9 mouse cellular contexts compared by ENCODE assay signal in genomic region chr13:48994903-48995302, GRCm38 (mm10). TPM values are rescaled to one million over a fixed set of nuclear protein-coding genes. Genes with fewer than 3 reads are reported as not detected.
DNase-seq lines count a peak whose midpoint lies in the region; ATAC-seq and TF ChIP-seq lines count a peak whose summit lies in the region.
"Had no signal": no experiment of that assay in that cellular context is flagged by ENCODE, and none has a peak within 500 bp of the region (broad histone marks: within the 10 kb centered on the region; RNA-seq: fewer than 3 reads in every experiment).

No protein-coding gene starts in this region.

- no peaks in the 10 kb centered on the region for H3K9me3 ChIP-seq in lung, embryonic 14.5 days (ENCODE audit: low read depth, low read length)
- no peaks in the 10 kb centered on the region for H3K9me3 ChIP-seq in liver, embryonic 12.5 days (replicated peaks)

- TF ChIP-seq CTCF in lung, embryonic 14.5 days (IDR thresholded peaks at IDR 0.05; ENCODE audit: low read depth) = no peak
- TF ChIP-seq CTCF in layer of hippocampus, adult 2 months (conservative IDR thresholded peaks at IDR 0.05) = no peak

- no peak overlapping the region for H3K4me3 ChIP-seq in lung, embryonic 14.5 days (ENCODE audit: low read depth, low read length)
- H3K4me3 ChIP-seq in liver, embryonic 12.5 days = no peak overlapping the region
- H3K4me3 ChIP-seq in layer of hippocampus, adult 2 months = no peak overlapping the region

- no peaks in the 10 kb centered on the region for H3K4me1 ChIP-seq in lung, embryonic 14.5 days (ENCODE audit: insufficient read depth)
- H3K4me1 ChIP-seq in liver, embryonic 12.5 days = no peaks in the 10 kb centered on the region

- 27% methylated on average over 3 of the region's 3 CpGs for WGBS in lung, embryonic 14.5 days
- 27% methylated on average over 3 of the region's 3 CpGs for WGBS in liver, embryonic 12.5 days (ENCODE audit: insufficient replicate concordance)

- no peaks in the 10 kb centered on the region for H3K27me3 ChIP-seq in lung, embryonic 14.5 days (ENCODE audit: insufficient read depth, low read length)
- H3K27me3 ChIP-seq in liver, embryonic 12.5 days (replicated peaks) = peaks cover 3% of the 10 kb centered on the region; the same call in 1 of the 2 replicates

- no peaks in the 10 kb centered on the region for H3K36me3 ChIP-seq in lung, embryonic 14.5 days (ENCODE audit: insufficient read depth)
- H3K36me3 ChIP-seq in liver, embryonic 12.5 days = no peaks in the 10 kb centered on the region

- peak; percentile 58; the same call in 1 of the 2 replicates for ATAC-seq in lung, embryonic 14.5 days (ENCODE audit: insufficient read depth)
- ATAC-seq in inflammation-experienced regulatory T-cells, adult 6 months = peak; percentile 99
- ATAC-seq in liver, embryonic 12.5 days = no peak

- no peak overlapping the region for H3K4me2 ChIP-seq in lung, embryonic 14.5 days
- no peak overlapping the region for H3K4me2 ChIP-seq in liver, embryonic 12.5 days

- no peak overlapping the region for H3K9ac ChIP-seq in lung, embryonic 14.5 days
- H3K9ac ChIP-seq in liver, embryonic 12.5 days = no peak overlapping the region

- no peak overlapping the region for H3K27ac ChIP-seq in lung, embryonic 14.5 days (ENCODE audit: low read depth)
- H3K27ac ChIP-seq in liver, embryonic 12.5 days = no peak overlapping the region
- H3K27ac ChIP-seq in layer of hippocampus, adult 2 months = no peak overlapping the region

- peak; percentile 44 for DNase-seq in lung, embryonic 14.5 days
- DNase-seq in lung, adult 18-20 months = no peak
- DNase-seq in embryo, embryonic 10.5 days (ENCODE audit: low spot score) = peak; percentile 47
- DNase-seq in thymus, postnatal 0 days (ENCODE audit: low spot score) = peak; percentile 84
- no peak for DNase-seq in layer of hippocampus, adult 9-11 months
- no peak for DNase-seq in layer of hippocampus, adult 2 months (ENCODE audit: low spot score in 2 of 2)
- DNase-seq: right cerebral cortex, postnatal 14 days had no signal

RNA-seq across cellular contexts. Expression of gene Fam120a, which starts 27.1 kb away (rescaled TPM):
- 37.0 and 37.7 TPM in 2 replicates for polyA plus RNA-seq in lung, embryonic 14.5 days (2014; fragmentation: Nextera tagmentation; extraction: Ambion mirVana)
- 10 to 100 TPM; 30.1 to 34.4 (median 31.5) TPM for polyA plus RNA-seq in inflammation-experienced regulatory T-cells, adult 6 months (2017; shearing (Covaris generic))
- polyA plus RNA-seq in thymus, postnatal 0 days (2015; fragmentation: Nextera tagmentation; extraction: Ambion mirVana) = 26.2 and 28.3 TPM in 2 replicates
- polyA plus RNA-seq in liver, embryonic 12.5 days (2016; fragmentation: Nextera tagmentation; extraction: Ambion mirVana) = 19.5 and 20.1 TPM in 2 replicates
- total RNA-seq in layer of hippocampus, adult 2 months (2021) = 100 to 1,000 TPM; 112 to 120 TPM

Comparison
In these comparisons a context has a peak if more than half of its experiments do, and no peak if none do; other contexts are left out.
1. DNase-seq: peak in lung, embryonic 14.5 days (single experiment), embryo, embryonic 10.5 days (single experiment) and thymus, postnatal 0 days (single experiment); none in lung, adult 18-20 months (0 of 2), layer of hippocampus, adult 9-11 months (single experiment) and layer of hippocampus, adult 2 months (0 of 2).